Mouse (Mus musculus) MEL (cell line): Measurements from ENCODE around the gene Tmem269. TPM values are rescaled to one million over a fixed set of nuclear protein-coding genes. Genes with fewer than 3 reads are reported as not detected.

Experiments
- DNase-seq: peaks from one replicate; pipeline ENCODE4 v3.0.0; 2011; ENCODE audit warnings: low read depth, low spot score
- H3K27ac ChIP-seq: 2 replicates; pipeline ENCODE4 v1.5.1; 2012; ENCODE audit warnings: low read depth, mild to moderate bottlenecking, control low read depth, low read length, moderate library complexity; ENCODE audit not compliant: control insufficient read depth
- H3K27me3 ChIP-seq, 2 experiments: fragments of 150-350 bp in 1 of 2; sonication (generic) in 1 of 2; 2 replicates each; pipeline ENCODE4 v1.6.1; 2012; ENCODE audit warnings: low read length in 2 of 2, mild to moderate bottlenecking in 2 of 2, improper control_type of control experiment in 1 of 2, moderate library complexity in 1 of 2; ENCODE audit not compliant: insufficient read depth in 2 of 2, control insufficient read depth in 1 of 2
- H3K36me3 ChIP-seq, 2 experiments: 2 replicates each; pipeline ENCODE4 v1.6.1; 2012 to 2014; ENCODE audit warnings: low read length in 2 of 2, improper control_type of control experiment in 1 of 2, inconsistent platforms in 1 of 2, mild to moderate bottlenecking in 1 of 2; ENCODE audit not compliant: insufficient read depth in 2 of 2, control insufficient read depth in 1 of 2
- H3K4me1 ChIP-seq, 2 experiments: fragments of 150-350 bp in 1 of 2; sonication (generic) in 1 of 2; 2 replicates each; pipeline ENCODE4 v1.6.1; 2012; ENCODE audit warnings: low read length in 2 of 2, improper control_type of control experiment in 1 of 2, mild to moderate bottlenecking in 1 of 2; ENCODE audit not compliant: insufficient read depth in 2 of 2, control insufficient read depth in 1 of 2
- H3K4me3 ChIP-seq, 2 experiments: fragments of 150-350 bp in 1 of 2; sonication (generic) in 1 of 2; 2 replicates each; pipeline ENCODE4 v1.5.1; 2012; ENCODE audit warnings: low read depth in 2 of 2, low read length in 2 of 2, mild to moderate bottlenecking in 2 of 2, moderate library complexity in 2 of 2, control low read depth in 1 of 2, improper control_type of control experiment in 1 of 2; ENCODE audit not compliant: control insufficient read depth in 1 of 2, insufficient read depth in 1 of 2
- H3K79me2 ChIP-seq: 2 replicates; pipeline ENCODE4 v1.6.1; 2012; ENCODE audit warnings: mild to moderate bottlenecking, low read length, moderate library complexity; ENCODE audit not compliant: control insufficient read depth, poor library complexity, insufficient read depth
- H3K9ac ChIP-seq: 2 replicates; pipeline ENCODE4 v1.6.1; 2012; ENCODE audit warnings: low read depth, mild to moderate bottlenecking, control low read depth, low read length, moderate library complexity; ENCODE audit not compliant: control insufficient read depth, poor library complexity, severe bottlenecking
- H3K9me3 ChIP-seq: fragments of 150-350 bp; sonication (generic); replicated peaks from 2 replicates; pipeline ENCODE4 v1.6.1; 2012; ENCODE audit warnings: mild to moderate bottlenecking, low read length, improper control_type of control experiment, moderate library complexity; ENCODE audit not compliant: insufficient read depth
- CHD1 ChIP-seq: IDR thresholded peaks from 2 replicates; pipeline ENCODE4 v1.6.1; 2012; ENCODE audit warnings: low read depth, mild to moderate bottlenecking, inconsistent platforms, low read length, improper control_type of control experiment
- E2F4 ChIP-seq: IDR thresholded peaks from 2 replicates; pipeline ENCODE4 v1.6.1; 2011; ENCODE audit warnings: low read depth, low read length, improper control_type of control experiment, borderline replicate concordance
- EP300 ChIP-seq, 2 experiments: IDR thresholded peaks; 2 replicates each; pipeline ENCODE4 v1.6.1; 2011; ENCODE audit warnings: improper control_type of control experiment in 2 of 2, low read length in 2 of 2, low read depth in 1 of 2, mild to moderate bottlenecking in 1 of 2
- JUND ChIP-seq: IDR thresholded peaks from 2 replicates; pipeline ENCODE4 v1.6.1; 2011; ENCODE audit warnings: low read depth, mild to moderate bottlenecking, improper control_type of control experiment, low read length
- MAFK ChIP-seq: IDR thresholded peaks from 2 replicates; pipeline ENCODE4 v1.6.1; 2011; ENCODE audit warnings: low read depth, mild to moderate bottlenecking, low read length, improper control_type of control experiment, borderline replicate concordance
- MAZ ChIP-seq: IDR thresholded peaks from 2 replicates; pipeline ENCODE4 v1.6.1; 2012; ENCODE audit warnings: low read depth, mild to moderate bottlenecking, inconsistent platforms, low read length, improper control_type of control experiment
- MEF2A ChIP-seq: IDR thresholded peaks from 2 replicates; pipeline ENCODE4 v1.6.1; 2014; ENCODE audit warnings: low read depth, mild to moderate bottlenecking, inconsistent platforms, low read length, improper control_type of control experiment; ENCODE audit not compliant: poor library complexity, insufficient replicate concordance, severe bottlenecking; ENCODE audit errors: extremely low read depth
- MXI1 ChIP-seq: IDR thresholded peaks from 2 replicates; pipeline ENCODE4 v1.6.1; 2011; ENCODE audit warnings: mild to moderate bottlenecking, low read depth, low read length, improper control_type of control experiment
- MYB ChIP-seq: IDR thresholded peaks from 2 replicates; pipeline ENCODE4 v1.6.1; 2011; ENCODE audit warnings: mild to moderate bottlenecking, low read depth, low read length, improper control_type of control experiment
- NELFE ChIP-seq: IDR thresholded peaks from 2 replicates; pipeline ENCODE4 v1.6.1; 2011; ENCODE audit warnings: low read depth, low read length, improper control_type of control experiment
- POLR2AphosphoS2 ChIP-seq: IDR thresholded peaks from 2 replicates; pipeline ENCODE4 v1.6.1; 2011; ENCODE audit warnings: low read length, improper control_type of control experiment
- POLR2AphosphoS5 ChIP-seq: IDR thresholded peaks from 2 replicates; pipeline ENCODE4 v1.6.1; 2012; ENCODE audit warnings: low read depth, borderline replicate concordance, mild to moderate bottlenecking, inconsistent platforms, low read length, moderate library complexity, mixed read lengths
- SMC3 ChIP-seq: IDR thresholded peaks from 2 replicates; pipeline ENCODE4 v1.6.1; 2011; ENCODE audit warnings: low read depth, low read length, improper control_type of control experiment
- TCF12 ChIP-seq: IDR thresholded peaks from 2 replicates; pipeline ENCODE4 v1.6.1; 2014; ENCODE audit warnings: low read depth, mild to moderate bottlenecking, inconsistent platforms, low read length, improper control_type of control experiment, moderate library complexity
- UBTF ChIP-seq: IDR thresholded peaks from 2 replicates; pipeline ENCODE4 v1.6.1; 2012; ENCODE audit warnings: low read depth, mild to moderate bottlenecking, inconsistent platforms, low read length, improper control_type of control experiment, moderate library complexity, borderline replicate concordance; ENCODE audit not compliant: insufficient read depth
- USF1 ChIP-seq: IDR thresholded peaks from 2 replicates; pipeline ENCODE4 v1.6.1; 2014; ENCODE audit warnings: low read depth, mild to moderate bottlenecking, inconsistent platforms, low read length, improper control_type of control experiment, moderate library complexity
- USF2 ChIP-seq, 2 experiments: IDR thresholded peaks; 2 replicates each; pipeline ENCODE4 v1.6.1; 2011 to 2012; ENCODE audit warnings: improper control_type of control experiment in 2 of 2, low read length in 2 of 2, borderline replicate concordance in 1 of 2, inconsistent platforms in 1 of 2, low read depth in 1 of 2, mild to moderate bottlenecking in 1 of 2; ENCODE audit not compliant: insufficient read depth in 1 of 2
- ZC3H11A ChIP-seq: IDR thresholded peaks from 2 replicates; pipeline ENCODE4 v1.6.1; 2012; ENCODE audit warnings: low read depth, mild to moderate bottlenecking, inconsistent platforms, low read length, improper control_type of control experiment
- ZNF384 ChIP-seq: IDR thresholded peaks from 2 replicates; pipeline ENCODE4 v1.6.1; 2012; ENCODE audit warnings: low read depth, mild to moderate bottlenecking, inconsistent platforms, low read length, improper control_type of control experiment
- polyA plus RNA-seq, 2 experiments: library from polyadenylated mRNA; stranded (reverse) in 1 of 2; unstranded in 1 of 2; fragments of >175 nt in 1 of 2; fragments of >200 nt in 1 of 2; gene quantifications; 2 replicates each; pipeline versions ENCODE4 v1.2.1 to v1.2.4; 2012; ENCODE audit warnings: low replicate concordance in 2 of 2, low read depth in 1 of 2; ENCODE audit not compliant: insufficient read length in 2 of 2, insufficient read depth in 1 of 2, missing spikeins in 1 of 2
- total RNA-seq: library from RNA; depleted of rRNA; stranded (reverse); fragments of 300-350 nt; gene quantifications from 2 replicates; pipeline ENCODE4 v1.2.3, GENCODE M21; 2012

Tmem269 gene
- total and polyA plus RNA-seq, 3 experiments, result 0.07 TPM; not detected in 2

- TF ChIP-seq USF2 (IDR thresholded peaks at IDR 0.05; ENCODE audit: borderline replicate concordance in 1 of 2, insufficient read depth in 1 of 2, low read depth in 1 of 2, low read length in 2 of 2) (no peak), MXI1 (no peak)
- TF ChIP-seq, all 39 proteins: peak for 0
These were observed 39.1 kb upstream of the Tmem269 start (continued) for GRCm38 (mm10) chr4:119257083-119257482.

GRCm38 (mm10) chr4:119255351-119255750 is 37.3 kb upstream of the Tmem269 start, which contains the start of gene Cldn19:
Cldn19 (plus strand) TSS chr4:119255414.
- H3K36me3 ChIP-seq, result no peaks in the 10 kb centered on the region
- H3K9ac ChIP-seq, result no peak within 1 kb of the TSS
- no peak for TF ChIP-seq NELFE
- TF ChIP-seq ZNF384, result no peak
- TF ChIP-seq MYB, result no peak
- TF ChIP-seq EP300 (IDR thresholded peaks at IDR 0.05; ENCODE audit: low read depth in 1 of 2, low read length in 2 of 2), result no peak
- TF ChIP-seq UBTF, result no peak
- TF ChIP-seq JUND, result no peak
- no peak for TF ChIP-seq ZC3H11A
- no peak for TF ChIP-seq MAZ
- no peak for TF ChIP-seq MAFK
- TF ChIP-seq MEF2A, result no peak
- TF ChIP-seq MXI1, result no peak
- no peak for TF ChIP-seq USF1
- no peak for TF ChIP-seq E2F4
- no peak for TF ChIP-seq SMC3
- no peak for TF ChIP-seq CHD1
- no peaks in the 10 kb centered on the region for H3K79me2 ChIP-seq
- DNase-seq, result no peak
- no peak within 1 kb of the TSS for H3K4me3 ChIP-seq
- no peaks in the 10 kb centered on the region for H3K27me3 ChIP-seq
- no peaks in the 10 kb centered on the region for H3K9me3 ChIP-seq
- no peak within 1 kb of the TSS for H3K27ac ChIP-seq
- H3K4me1 ChIP-seq, result no peaks in the 10 kb centered on the region

GRCm38 (mm10) chr4:119254012-119254618 is 36.1 kb upstream of the Tmem269 start:
- H3K9ac ChIP-seq, result no peak overlapping the region
- H3K4me3 ChIP-seq, result no peak overlapping the region
- TF ChIP-seq TCF12, result no peak
- no peak for TF ChIP-seq POLR2AphosphoS2
- TF ChIP-seq EP300 (IDR thresholded peaks at IDR 0.05; ENCODE audit: low read depth in 1 of 2, low read length in 2 of 2), result no peak
- no peak for TF ChIP-seq POLR2AphosphoS5
- no peak for DNase-seq
- H3K9me3 ChIP-seq, result no peaks in the 10 kb centered on the region
- H3K27ac ChIP-seq, result no peak overlapping the region
- no peaks in the 10 kb centered on the region for H3K4me1 ChIP-seq
- no peaks in the 10 kb centered on the region for H3K79me2 ChIP-seq
- H3K27me3 ChIP-seq, result no peaks in the 10 kb centered on the region
- no peaks in the 10 kb centered on the region for H3K36me3 ChIP-seq
